Mouse (Mus musculus): ENCODE data around the gene Rpn1.

Rpn1 gene

DNA sequence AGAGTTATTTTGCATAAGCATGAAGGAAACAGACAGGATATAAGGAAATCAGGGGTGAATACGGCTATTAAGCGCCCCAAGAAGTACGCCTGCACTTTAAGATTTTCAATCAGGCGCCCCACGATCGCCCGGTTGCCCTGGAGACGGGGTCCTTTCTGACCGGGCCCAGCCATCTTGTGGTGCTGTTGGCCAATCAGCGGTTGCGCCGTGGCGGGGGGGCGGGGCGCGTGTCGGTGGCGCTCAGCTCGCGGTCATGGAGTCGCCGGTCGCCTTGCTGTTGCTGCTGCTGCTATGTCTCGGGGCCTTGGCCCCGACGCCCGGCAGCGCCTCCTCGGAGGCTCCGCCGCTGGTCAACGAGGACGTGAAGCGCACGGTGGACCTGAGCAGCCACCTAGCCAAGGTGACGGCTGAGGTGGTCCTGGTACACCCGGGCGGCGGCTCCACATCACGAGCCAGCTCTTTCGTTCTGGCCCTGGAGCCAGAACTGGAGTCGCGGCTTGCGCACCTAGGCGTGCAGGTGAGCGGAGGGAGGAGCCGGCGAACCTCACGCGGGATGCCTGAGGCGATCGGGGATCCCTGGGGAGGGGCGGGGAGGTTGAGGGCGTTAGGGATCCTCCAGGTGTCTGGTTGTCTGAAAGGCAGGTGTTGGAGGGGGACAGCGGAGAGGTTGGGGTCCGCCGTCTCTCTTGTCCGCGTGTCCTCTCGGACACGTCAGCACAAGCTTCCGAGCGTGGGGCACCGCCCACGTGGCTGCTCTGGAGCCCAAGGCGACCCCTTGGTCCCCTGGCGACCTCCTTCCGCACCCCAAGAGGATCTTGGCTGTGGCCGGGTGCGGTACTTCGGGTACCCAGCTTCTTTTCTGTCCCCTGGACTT is at the start of gene Rpn1:
Rpn1 (plus strand) TSS at position 205 of the 874 bp plus-strand sequence.
- peak; percentile 91 for DNase-seq (ENCODE audit: low read depth, low spot score)

DNA sequence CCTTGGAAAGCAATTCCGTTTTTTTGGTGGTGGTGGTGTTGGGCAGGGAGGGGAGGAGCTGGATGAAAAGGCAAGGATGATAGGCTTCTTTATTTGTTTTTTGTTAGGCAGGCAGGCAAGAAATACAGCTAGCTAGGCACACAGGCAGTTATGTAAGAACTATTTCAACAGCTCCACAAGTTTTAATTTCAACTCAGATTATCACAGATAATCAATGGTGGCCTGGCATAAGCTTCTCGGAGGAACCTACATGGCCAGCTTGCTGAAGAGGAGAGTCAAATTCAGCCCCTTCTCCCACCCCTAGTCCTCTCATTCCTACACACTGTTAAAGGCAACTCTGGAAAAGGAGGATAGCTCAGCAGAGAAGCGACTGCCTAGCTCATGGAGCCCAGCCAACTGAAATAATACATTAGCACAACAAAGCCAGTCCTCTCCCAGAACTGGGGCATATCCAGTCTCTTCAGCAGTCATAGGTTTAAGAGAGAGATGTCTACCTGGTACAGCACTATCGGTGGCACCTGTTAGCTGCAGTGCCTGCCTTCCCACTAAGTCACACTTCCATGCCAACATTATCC is 46.7 kb upstream of the Rpn1 start:
- no peak for DNase-seq (ENCODE audit: low read depth, low spot score)

GRCm38 (mm10) chr6:88039426-88039825 is 44.9 kb upstream of the Rpn1 start:
- no peak for DNase-seq (ENCODE audit: low read depth, low spot score)

DNA sequence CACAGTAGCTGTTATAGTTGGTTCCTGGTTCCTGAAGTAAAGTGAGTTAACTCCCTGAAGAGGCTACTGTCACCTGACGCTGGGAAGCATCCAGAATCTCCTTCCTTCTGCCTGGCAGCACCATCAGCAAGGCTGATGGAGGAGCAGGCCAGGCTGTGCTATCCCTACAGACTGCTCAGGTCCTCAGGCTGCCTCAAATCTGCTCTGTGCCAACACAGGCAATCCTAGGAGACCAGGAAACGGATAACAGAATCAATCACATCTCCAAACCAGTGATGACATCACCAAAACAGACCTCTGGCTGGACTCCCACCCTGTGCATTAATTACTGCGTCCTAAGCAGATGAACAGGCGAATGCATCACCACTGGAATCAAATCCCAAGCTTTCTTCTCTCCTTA is 43.1 kb upstream of the Rpn1 start:
- no peak for DNase-seq (ENCODE audit: low read depth, low spot score)

- no peak for DNase-seq (ENCODE audit: low read depth, low spot score)
These were observed 41.9 kb upstream of the Rpn1 start for GRCm38 (mm10) chr6:88042336-88042735.

- no peak for DNase-seq (ENCODE audit: low read depth, low spot score)
These were observed 40.1 kb upstream of the Rpn1 start for GRCm38 (mm10) chr6:88044234-88044576.

DNA sequence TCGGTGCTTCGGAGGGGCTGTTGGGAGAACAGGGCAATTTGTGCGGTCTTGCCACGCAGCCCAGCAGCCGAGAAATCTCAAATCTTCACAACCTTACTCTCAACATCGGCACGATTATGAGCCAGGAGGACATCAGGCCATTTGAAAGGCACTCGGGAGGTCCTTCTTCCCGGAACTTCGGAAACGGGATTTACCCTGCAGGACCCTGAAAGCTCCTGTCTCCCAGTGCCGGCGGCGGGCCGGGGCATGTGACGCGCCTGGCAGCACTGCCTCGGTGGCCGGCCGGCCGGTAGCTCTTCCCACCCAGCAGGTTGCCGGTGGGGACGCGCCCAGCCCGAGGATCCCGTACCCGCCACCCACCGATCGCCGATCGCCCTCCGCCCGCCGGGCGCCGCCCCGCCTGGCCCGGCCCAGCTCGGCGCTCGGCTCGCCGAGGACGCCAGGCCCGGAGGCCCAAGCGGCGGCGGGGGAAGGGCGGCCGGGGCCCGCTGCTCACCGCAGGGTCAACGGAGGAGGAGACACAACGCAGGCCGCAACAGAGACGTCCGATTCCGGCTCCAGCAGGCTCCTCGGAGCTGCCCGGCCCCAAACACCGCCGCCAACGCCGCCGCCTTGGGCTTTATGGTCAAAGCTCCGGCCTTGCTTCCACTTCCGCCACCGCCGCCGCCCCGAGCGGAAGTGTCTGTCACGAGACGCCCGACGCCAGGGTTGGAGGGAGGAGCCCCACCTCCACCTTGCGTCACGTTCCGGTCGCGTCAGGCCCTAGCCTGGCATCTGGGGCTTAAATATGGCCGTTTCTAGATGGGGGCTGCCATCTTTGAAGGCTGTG is 39.5 kb upstream of the Rpn1 start, which contains the start of gene Rab7:
Rab7 (minus strand) TSS at position 694 of the 829 bp plus-strand sequence.
- DNase-seq (ENCODE audit: low read depth, low spot score), result peak; percentile 94

- peak; percentile 5 for DNase-seq (ENCODE audit: low read depth, low spot score)
These were observed 38.9 kb upstream of the Rpn1 start for GRCm38 (mm10) chr6:88045406-88045766.

- DNase-seq (ENCODE audit: low read depth, low spot score), result no peak
These were observed 36.4 kb upstream of the Rpn1 start for GRCm38 (mm10) chr6:88047853-88048252.

DNA sequence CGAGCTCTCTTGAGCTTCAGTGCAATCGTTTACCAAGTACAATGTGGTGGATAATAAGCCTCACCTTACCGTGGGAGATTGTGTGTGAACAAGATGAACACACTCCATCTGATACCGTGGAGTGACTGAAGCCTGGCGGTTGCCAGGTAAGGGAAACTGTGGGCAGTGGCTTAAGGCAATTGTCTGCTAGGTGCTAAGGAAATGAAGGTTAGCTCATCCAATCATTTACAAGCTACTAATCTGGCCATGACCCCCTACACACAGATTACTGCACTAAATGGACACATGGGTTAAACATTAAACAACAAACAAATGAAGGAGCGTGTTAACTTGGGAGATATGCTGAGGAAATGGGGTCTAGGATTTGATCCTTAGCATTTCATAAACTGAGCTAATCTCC is 35.3 kb upstream of the Rpn1 start:
- no peak for DNase-seq (ENCODE audit: low read depth, low spot score)

- DNase-seq (ENCODE audit: low read depth, low spot score), result no peak
These were observed 33.1 kb upstream of the Rpn1 start for GRCm38 (mm10) chr6:88051206-88051605.

GRCm38 (mm10) chr6:88053228-88054080 is 30.8 kb upstream of the Rpn1 start:
- DNase-seq (ENCODE audit: low read depth, low spot score), result no peak

DNA sequence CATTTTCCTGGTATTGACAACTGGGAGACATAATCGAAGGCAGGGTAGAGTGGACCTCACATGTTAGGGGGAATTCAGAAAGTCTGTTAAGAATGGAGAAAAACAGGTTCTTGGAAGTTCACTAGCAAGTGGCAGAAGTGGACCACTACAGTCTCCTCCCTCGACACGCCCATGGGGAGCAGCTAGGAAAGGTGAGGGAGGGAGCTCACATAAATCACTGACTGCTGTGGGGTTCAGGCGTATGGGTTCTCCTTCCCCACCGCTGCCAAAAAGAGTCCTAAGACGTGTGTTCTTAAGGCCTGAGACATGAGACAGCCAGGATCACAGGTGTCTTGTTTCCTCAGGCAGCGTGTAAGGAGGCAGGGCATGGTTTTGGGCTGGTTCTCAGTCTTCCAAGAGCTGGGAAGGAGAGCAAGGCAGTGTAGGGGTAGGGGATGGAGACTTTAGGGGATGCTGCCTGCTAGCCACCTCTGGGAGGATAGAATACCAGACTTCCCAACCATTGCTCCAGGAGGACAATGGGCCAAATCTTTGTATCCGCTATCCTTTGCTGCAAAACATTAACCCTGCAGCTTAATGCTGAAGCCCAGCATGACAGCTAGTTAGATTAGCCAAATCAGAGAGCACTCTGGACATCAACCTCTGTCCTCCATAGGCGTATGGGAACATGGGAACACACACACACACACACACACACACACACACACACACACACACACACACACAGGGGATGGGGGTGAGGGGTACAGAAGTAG is 30.0 kb upstream of the Rpn1 start:
- DNase-seq (ENCODE audit: low read depth, low spot score), result no peak

DNA sequence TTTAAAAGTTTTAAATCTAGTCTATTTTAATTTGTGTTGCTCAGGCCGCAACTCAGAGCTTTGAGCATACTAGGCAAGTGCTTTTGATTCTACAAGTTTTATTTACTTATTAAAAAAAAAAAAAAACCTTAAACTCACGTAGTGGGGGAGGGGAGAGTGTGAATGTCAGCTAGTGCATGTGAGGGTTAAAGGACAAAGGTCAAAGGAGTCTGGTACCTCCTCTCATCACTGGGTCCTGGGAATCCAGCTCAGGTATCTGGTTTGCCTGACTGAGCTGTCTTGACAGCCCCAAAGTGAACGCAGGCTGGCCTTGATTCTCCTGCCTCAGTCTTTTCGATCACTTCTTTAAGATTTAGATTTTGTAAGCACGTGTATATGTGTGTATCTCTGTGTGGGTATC is 28.6 kb upstream of the Rpn1 start:
- DNase-seq (ENCODE audit: low read depth, low spot score), result no peak

DNA sequence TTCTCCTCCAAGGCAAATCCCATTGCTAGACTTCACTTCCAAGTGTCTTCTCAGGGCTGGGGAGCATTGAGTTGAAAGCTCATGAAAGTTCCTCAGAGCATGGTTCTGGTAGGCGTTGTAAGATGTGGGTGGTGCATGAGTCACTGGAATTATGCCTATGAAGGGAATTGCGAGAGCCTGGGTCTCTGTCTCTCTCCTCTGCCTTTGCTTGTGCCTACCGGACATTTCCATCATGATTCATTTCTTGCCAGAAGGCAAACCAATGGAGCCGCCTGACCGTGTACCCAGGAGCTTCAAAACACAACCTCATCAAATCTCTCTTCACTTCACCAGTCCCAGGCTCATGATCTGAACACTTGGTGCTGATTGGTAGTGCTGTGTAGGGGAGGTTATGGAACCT is 27.4 kb upstream of the Rpn1 start:
- no peak for DNase-seq (ENCODE audit: low read depth, low spot score)

GRCm38 (mm10) chr6:88059903-88060302 is 24.4 kb upstream of the Rpn1 start:
- no peak for DNase-seq (ENCODE audit: low read depth, low spot score)

- no peak for DNase-seq (ENCODE audit: low read depth, low spot score)
These were observed 23.7 kb upstream of the Rpn1 start for GRCm38 (mm10) chr6:88060602-88061001.

- no peak for DNase-seq (ENCODE audit: low read depth, low spot score)
These were observed 22.9 kb upstream of the Rpn1 start for GRCm38 (mm10) chr6:88061406-88061805.

DNA sequence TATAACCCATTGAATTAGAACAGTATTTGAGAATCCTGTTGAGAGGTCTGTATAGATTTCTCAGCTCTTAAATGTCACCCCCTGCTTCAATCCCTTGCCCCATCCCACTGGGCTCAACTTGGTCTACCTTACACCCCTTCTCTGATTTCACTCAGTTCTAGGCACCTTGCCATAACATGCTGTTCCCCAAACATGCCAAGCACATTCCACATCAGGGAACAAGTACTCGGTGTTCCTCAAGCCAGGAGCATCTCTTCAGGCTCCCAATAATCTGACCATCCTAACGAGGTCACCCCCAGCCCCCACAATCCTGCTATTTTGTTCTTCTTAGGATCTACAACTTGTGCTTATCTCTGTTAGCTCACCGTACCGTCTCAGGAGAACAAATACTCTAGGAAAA is 21.9 kb upstream of the Rpn1 start:
- DNase-seq (ENCODE audit: low read depth, low spot score), result no peak

- no peak for DNase-seq (ENCODE audit: low read depth, low spot score)
These were observed 20.1 kb upstream of the Rpn1 start for GRCm38 (mm10) chr6:88064072-88064642.
